Mouse (Mus musculus): ENCODE data around the gene Klc1. TPM values are rescaled to one million over a fixed set of nuclear protein-coding genes. Genes with fewer than 3 reads are reported as not detected.
"Not testable (repeated sequence)": the region's sequence is repeated elsewhere in the genome, so short reads cannot be mapped to it uniquely, and the experiment has no call there.

Gene Klc1
- 64.8 and 73.9 TPM in 2 replicates for total RNA-seq (2017)

GRCm38 (mm10) chr12:111758381-111759175 is at the start of gene Klc1:
TSS of gene Klc1 (plus strand) at chr12:111758849.
- ATAC-seq (replicated peaks in 1 of 2; ENCODE audit: insufficient read depth in 1 of 2, low FRiP score in 2 of 2, low TSS enrichment in 1 of 2, low read depth in 1 of 2, poor library complexity in 2 of 2, severe bottlenecking in 2 of 2) = peak; percentile 52 to 53; a peak in 2 of 4 replicates

GRCm38 (mm10) chr12:111710091-111710490 is 48.6 kb upstream of the Klc1 start:
- ATAC-seq (replicated peaks in 1 of 2; ENCODE audit: insufficient read depth in 1 of 2, low FRiP score in 2 of 2, low TSS enrichment in 1 of 2, low read depth in 1 of 2, poor library complexity in 2 of 2, severe bottlenecking in 2 of 2) = no peak

GRCm38 (mm10) chr12:111712476-111712875 is 46.2 kb upstream of the Klc1 start:
- ATAC-seq (replicated peaks in 1 of 2; ENCODE audit: insufficient read depth in 1 of 2, low FRiP score in 2 of 2, low TSS enrichment in 1 of 2, low read depth in 1 of 2, poor library complexity in 2 of 2, severe bottlenecking in 2 of 2) = no peak

GRCm38 (mm10) chr12:111713004-111713651 is 45.5 kb upstream of the Klc1 start, which contains the start of the genes Bag5 and Apopt1:
TSS of gene Bag5 (minus strand) at chr12:111713257.
TSS of gene Apopt1 (plus strand) at chr12:111713261.
- ATAC-seq (replicated peaks in 1 of 2; ENCODE audit: insufficient read depth in 1 of 2, low FRiP score in 2 of 2, low TSS enrichment in 1 of 2, low read depth in 1 of 2, poor library complexity in 2 of 2, severe bottlenecking in 2 of 2) = peak; percentile 93 to 96

GRCm38 (mm10) chr12:111713880-111714279 is 44.8 kb upstream of the Klc1 start:
- ATAC-seq (replicated peaks in 1 of 2; ENCODE audit: insufficient read depth in 1 of 2, low FRiP score in 2 of 2, low TSS enrichment in 1 of 2, low read depth in 1 of 2, poor library complexity in 2 of 2, severe bottlenecking in 2 of 2) = not testable (repeated sequence)

GRCm38 (mm10) chr12:111716505-111716904 is 42.1 kb upstream of the Klc1 start:
- ATAC-seq (replicated peaks in 1 of 2; ENCODE audit: insufficient read depth in 1 of 2, low FRiP score in 2 of 2, low TSS enrichment in 1 of 2, low read depth in 1 of 2, poor library complexity in 2 of 2, severe bottlenecking in 2 of 2) = no peak

- ATAC-seq (replicated peaks in 1 of 2; ENCODE audit: insufficient read depth in 1 of 2, low FRiP score in 2 of 2, low TSS enrichment in 1 of 2, low read depth in 1 of 2, poor library complexity in 2 of 2, severe bottlenecking in 2 of 2) = no peak
These were observed 40.0 kb upstream of the Klc1 start for GRCm38 (mm10) chr12:111718656-111719055.

- ATAC-seq (replicated peaks in 1 of 2; ENCODE audit: insufficient read depth in 1 of 2, low FRiP score in 2 of 2, low TSS enrichment in 1 of 2, low read depth in 1 of 2, poor library complexity in 2 of 2, severe bottlenecking in 2 of 2) = no peak
These were observed 38.4 kb upstream of the Klc1 start for GRCm38 (mm10) chr12:111720222-111720621.

GRCm38 (mm10) chr12:111722654-111723053 is 36.0 kb upstream of the Klc1 start:
- ATAC-seq (replicated peaks in 1 of 2; ENCODE audit: insufficient read depth in 1 of 2, low FRiP score in 2 of 2, low TSS enrichment in 1 of 2, low read depth in 1 of 2, poor library complexity in 2 of 2, severe bottlenecking in 2 of 2) = 0 out of 4 replicates have a peak, but pooled peaks of 1 of the 2 experiments have one; percentile 22

- ATAC-seq (replicated peaks in 1 of 2; ENCODE audit: insufficient read depth in 1 of 2, low FRiP score in 2 of 2, low TSS enrichment in 1 of 2, low read depth in 1 of 2, poor library complexity in 2 of 2, severe bottlenecking in 2 of 2) = no peak
These were observed 33.9 kb upstream of the Klc1 start for GRCm38 (mm10) chr12:111724638-111725337.

GRCm38 (mm10) chr12:111725338-111726121 is 33.1 kb upstream of the Klc1 start:
- ATAC-seq (replicated peaks in 1 of 2; ENCODE audit: insufficient read depth in 1 of 2, low FRiP score in 2 of 2, low TSS enrichment in 1 of 2, low read depth in 1 of 2, poor library complexity in 2 of 2, severe bottlenecking in 2 of 2) = no peak

- peak in 1 of 2 experiments; percentile 29; a peak in 1 of 4 replicates for ATAC-seq (replicated peaks in 1 of 2; ENCODE audit: insufficient read depth in 1 of 2, low FRiP score in 2 of 2, low TSS enrichment in 1 of 2, low read depth in 1 of 2, poor library complexity in 2 of 2, severe bottlenecking in 2 of 2)
These were observed 32.6 kb upstream of the Klc1 start for GRCm38 (mm10) chr12:111726122-111726463.

GRCm38 (mm10) chr12:111727956-111728355 is 30.7 kb upstream of the Klc1 start:
- no peak for ATAC-seq (replicated peaks in 1 of 2; ENCODE audit: insufficient read depth in 1 of 2, low FRiP score in 2 of 2, low TSS enrichment in 1 of 2, low read depth in 1 of 2, poor library complexity in 2 of 2, severe bottlenecking in 2 of 2)

GRCm38 (mm10) chr12:111731822-111732807 is 26.5 kb upstream of the Klc1 start:
- peak; percentile 99 to 100 for ATAC-seq (replicated peaks in 1 of 2; ENCODE audit: insufficient read depth in 1 of 2, low FRiP score in 2 of 2, low TSS enrichment in 1 of 2, low read depth in 1 of 2, poor library complexity in 2 of 2, severe bottlenecking in 2 of 2)

- ATAC-seq (replicated peaks in 1 of 2; ENCODE audit: insufficient read depth in 1 of 2, low FRiP score in 2 of 2, low TSS enrichment in 1 of 2, low read depth in 1 of 2, poor library complexity in 2 of 2, severe bottlenecking in 2 of 2) = 0 out of 4 replicates have a peak, but pooled peaks of 1 of the 2 experiments have one; percentile 2
These were observed 25.7 kb upstream of the Klc1 start for GRCm38 (mm10) chr12:111732921-111733320.

GRCm38 (mm10) chr12:111734912-111735311 is 23.7 kb upstream of the Klc1 start:
- ATAC-seq (replicated peaks in 1 of 2; ENCODE audit: insufficient read depth in 1 of 2, low FRiP score in 2 of 2, low TSS enrichment in 1 of 2, low read depth in 1 of 2, poor library complexity in 2 of 2, severe bottlenecking in 2 of 2) = no peak

All from hematopoietic stem cell, adult 5-6 weeks (primary cell).